Mouse (Mus musculus) C2C12 (cell line): ENCODE results near the gene Usp44.

Experiments used
- CTCF ChIP-seq: IDR thresholded peaks from one replicate; pipeline ENCODE4 v1.5.1; 2011; ENCODE audit not compliant: control insufficient read depth, insufficient read depth, insufficient read length
- MAX ChIP-seq: IDR thresholded peaks from one replicate; pipeline ENCODE4 v1.6.1; 2011; ENCODE audit warnings: mild to moderate bottlenecking, control low read depth

GRCm38 (mm10) chr10:93888590-93888934, 57.2 kb downstream of the Usp44 start:
- TF ChIP-seq CTCF = no peak
- TF ChIP-seq MAX = no peak
